Mouse (Mus musculus): Measurements from ENCODE around the gene Pbsn. TPM values are rescaled to one million over a fixed set of nuclear protein-coding genes. Genes with fewer than 3 reads are reported as not detected.
"Not testable (repeated sequence)": the region's sequence is repeated elsewhere in the genome, so short reads cannot be mapped to it uniquely, and the experiment has no call there.

Gene Pbsn
- not detected in 2 replicates for polyA plus RNA-seq (2012; rRNA removed)

DNA sequence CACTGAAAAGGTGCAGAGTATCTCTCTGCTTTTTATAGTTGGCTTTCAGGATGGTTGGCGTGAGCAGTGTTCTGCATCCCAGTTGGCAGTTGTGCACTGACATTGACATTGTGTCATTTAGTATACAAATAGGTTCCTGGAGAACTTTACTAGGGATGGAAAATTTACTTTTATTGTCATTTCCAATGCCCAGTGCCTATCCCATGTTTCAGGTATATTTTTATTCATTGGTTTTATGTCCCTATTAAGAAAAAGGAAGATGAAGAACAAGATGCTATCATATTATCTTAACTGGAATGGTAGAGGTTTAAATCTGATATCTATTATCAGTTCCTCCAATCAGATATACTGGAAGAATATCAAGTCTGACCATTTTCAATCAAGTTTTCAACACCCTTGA, at the start of gene Pbsn:
Gene Pbsn (minus strand): TSS at position 101 of the 400 bp plus-strand sequence.
- WGBS, result 74% methylated on average over 1 of the region's 1 CpGs
- Histone ChIP-seq H3K4me1 (ENCODE audit: control insufficient read depth, insufficient read depth, low read length) (no peaks in the 10 kb centered on the region), H3K4me3 (replicated peaks; ENCODE audit: insufficient read depth, low read depth, low read length) (no peak within 1 kb of the TSS), H3K27me3 (ENCODE audit: control insufficient read depth, insufficient read depth, low read length) (no peaks in the 10 kb centered on the region), H3K27ac (ENCODE audit: insufficient read depth, low read length) (no peak within 1 kb of the TSS)
- no peak for TF ChIP-seq CTCF (IDR thresholded peaks at IDR 0.05; ENCODE audit: borderline replicate concordance, insufficient read depth, low read depth, low read length)
- TF ChIP-seq POLR2A (IDR thresholded peaks at IDR 0.05; ENCODE audit: borderline replicate concordance, insufficient read depth, low read length), result no peak
- no peak for DNase-seq

DNA sequence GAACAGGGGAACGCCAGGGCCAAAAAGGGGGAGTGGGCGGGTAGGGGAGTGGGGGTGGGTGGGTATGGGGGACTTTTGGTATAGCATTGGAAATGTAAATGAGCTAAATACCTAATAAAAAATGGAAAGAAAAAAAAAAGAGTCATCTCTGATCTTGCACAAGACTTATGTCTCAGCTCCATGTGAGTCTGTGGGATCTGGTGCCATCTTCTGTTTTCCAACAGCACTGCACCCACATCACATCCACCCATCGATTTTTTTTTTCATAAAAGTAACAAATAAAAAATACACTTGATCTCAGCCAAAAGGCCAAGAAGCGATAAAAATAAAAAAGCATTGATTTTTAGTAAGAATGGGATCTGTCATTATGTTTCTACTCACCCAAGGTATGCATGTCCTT, 26.6 kb upstream of the Pbsn start:
- 29% methylated on average over 2 of the region's 4 CpGs for WGBS
- DNase-seq; H3K4me3 ChIP-seq (replicated peaks; ENCODE audit: insufficient read depth, low read depth, low read length); H3K4me1 ChIP-seq (ENCODE audit: control insufficient read depth, insufficient read depth, low read length); H3K27ac ChIP-seq (ENCODE audit: insufficient read depth, low read length); H3K27me3 ChIP-seq (ENCODE audit: control insufficient read depth, insufficient read depth, low read length): not testable (repeated sequence)

DNA sequence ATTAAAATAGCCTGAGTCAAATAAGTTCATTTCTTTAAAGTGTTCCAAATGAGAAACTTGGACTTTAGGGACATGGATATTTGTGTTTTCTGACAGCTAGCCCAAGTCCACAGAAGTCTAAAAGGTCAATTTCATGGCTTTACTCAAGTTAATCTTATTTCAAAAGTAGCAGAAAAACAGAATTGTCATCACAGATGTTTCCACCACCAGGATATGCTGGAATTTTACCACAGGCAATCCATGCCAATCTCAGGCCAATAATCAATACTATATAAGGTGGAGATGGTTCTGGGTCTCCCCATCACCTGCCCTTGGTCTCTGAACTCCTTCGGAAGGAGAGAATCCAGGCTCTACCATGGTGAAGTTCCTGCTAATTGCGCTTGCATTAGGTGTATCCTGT, 11.0 kb upstream of the Pbsn start, which contains the start of gene Gm14744:
Gene Gm14744 (plus strand): TSS at position 301 of the 400 bp plus-strand sequence.
- not testable (repeated sequence) for DNase-seq; H3K4me1 ChIP-seq (ENCODE audit: control insufficient read depth, insufficient read depth, low read length); H3K27me3 ChIP-seq (ENCODE audit: control insufficient read depth, insufficient read depth, low read length); H3K27ac ChIP-seq (ENCODE audit: insufficient read depth, low read length); H3K4me3 ChIP-seq (replicated peaks; ENCODE audit: insufficient read depth, low read depth, low read length)
- 93% methylated on average over 2 of the region's 2 CpGs for WGBS

DNA sequence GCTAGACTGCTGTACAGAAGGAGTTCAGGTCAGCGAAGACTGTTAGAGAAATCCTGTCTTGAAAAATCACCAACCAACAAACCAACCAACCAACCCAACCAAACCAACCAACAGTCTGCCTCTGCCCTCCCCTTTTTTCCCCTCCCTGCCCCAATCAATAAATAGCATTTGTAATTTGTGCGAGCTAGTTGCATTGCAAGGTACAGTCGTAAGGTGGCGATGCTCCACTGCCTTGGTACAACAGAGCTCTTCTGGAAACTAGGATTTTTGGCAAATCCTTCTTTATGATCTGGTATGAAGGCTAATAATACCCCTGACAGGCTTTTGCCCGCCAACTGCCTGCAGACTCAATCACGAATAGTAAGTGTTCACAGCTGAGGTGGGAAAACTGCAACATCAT, 41.4 kb downstream of the Pbsn start:
- WGBS, result 36% methylated on average over 6 of the region's 6 CpGs
- Histone ChIP-seq H3K27me3 (ENCODE audit: control insufficient read depth, insufficient read depth, low read length) (no peaks in the 10 kb centered on the region), H3K27ac (ENCODE audit: insufficient read depth, low read length) (no peak overlapping the region), H3K4me1 (ENCODE audit: control insufficient read depth, insufficient read depth, low read length) (no peaks in the 10 kb centered on the region), H3K4me3 (replicated peaks; ENCODE audit: insufficient read depth, low read depth, low read length) (no peak overlapping the region)
- peak; percentile 12 to 23 for DNase-seq
- no peak for TF ChIP-seq POLR2A (IDR thresholded peaks at IDR 0.05; ENCODE audit: borderline replicate concordance, insufficient read depth, low read length)
- TF ChIP-seq CTCF (IDR thresholded peaks at IDR 0.05; ENCODE audit: borderline replicate concordance, insufficient read depth, low read depth, low read length), result 0 out of 2 replicates have a peak, but pooled peaks have one; percentile 14

DNA sequence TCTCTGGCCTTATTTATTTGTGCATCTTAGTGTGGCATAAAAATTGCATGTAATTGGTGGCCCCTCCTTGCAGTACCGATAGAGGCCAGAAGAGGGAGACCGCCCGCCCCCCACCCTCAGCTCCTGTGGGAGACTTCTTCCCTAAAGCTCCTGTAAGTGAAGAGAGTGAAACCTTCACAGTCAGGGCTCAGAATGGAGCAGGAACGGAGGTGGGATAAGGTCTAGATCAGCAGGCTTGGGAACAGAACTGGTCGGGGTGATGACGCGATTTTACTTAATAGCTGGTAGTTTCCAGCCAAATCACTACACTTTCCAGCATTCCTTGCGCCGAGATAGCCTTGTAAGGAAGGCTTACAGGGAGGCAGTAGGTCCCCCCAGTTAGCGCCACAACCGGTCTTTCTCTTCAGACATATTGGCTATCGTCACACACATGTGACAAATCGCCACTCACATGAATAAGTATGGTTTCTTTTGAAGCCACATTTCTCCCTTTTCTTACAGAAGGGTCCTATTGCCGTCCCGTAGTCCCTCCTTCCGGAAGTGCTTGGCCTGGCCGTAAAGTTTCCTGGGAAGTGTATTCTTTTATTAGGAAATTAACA, 42.7 kb downstream of the Pbsn start:
- TF ChIP-seq CTCF (IDR thresholded peaks at IDR 0.05; ENCODE audit: borderline replicate concordance, insufficient read depth, low read depth, low read length) (peak; percentile 56), POLR2A (IDR thresholded peaks at IDR 0.05; ENCODE audit: borderline replicate concordance, insufficient read depth, low read length) (no peak)
- 0 out of 2 replicates have a peak overlapping the region, but pooled peaks have one; percentile 55 for H3K27ac ChIP-seq (ENCODE audit: insufficient read depth, low read length)
- no peaks in the 10 kb centered on the region for H3K27me3 ChIP-seq (ENCODE audit: control insufficient read depth, insufficient read depth, low read length)
- 10% methylated on average over 17 of the region's 17 CpGs for WGBS
- no peaks in the 10 kb centered on the region for H3K4me1 ChIP-seq (ENCODE audit: control insufficient read depth, insufficient read depth, low read length)
- DNase-seq, result peak; percentile 54 to 80
- H3K4me3 ChIP-seq (replicated peaks; ENCODE audit: insufficient read depth, low read depth, low read length), result peak overlapping the region; percentile 97

GRCm38 (mm10) chrX:77808602-77809001, 44.8 kb downstream of the Pbsn start:
- Histone ChIP-seq H3K27ac (ENCODE audit: insufficient read depth, low read length) (no peak overlapping the region), H3K4me1 (ENCODE audit: control insufficient read depth, insufficient read depth, low read length) (no peaks in the 10 kb centered on the region), H3K4me3 (replicated peaks; ENCODE audit: insufficient read depth, low read depth, low read length) (no peak overlapping the region), H3K27me3 (ENCODE audit: control insufficient read depth, insufficient read depth, low read length) (no peaks in the 10 kb centered on the region)
- TF ChIP-seq POLR2A (IDR thresholded peaks at IDR 0.05; ENCODE audit: borderline replicate concordance, insufficient read depth, low read length) (no peak), CTCF (IDR thresholded peaks at IDR 0.05; ENCODE audit: borderline replicate concordance, insufficient read depth, low read depth, low read length) (peak; percentile 46; the same call in 1 of the 2 replicates)
- DNase-seq, result peak in 1 of 2 experiments; percentile 31
- WGBS, result 18% methylated on average over 2 of the region's 2 CpGs

DNA sequence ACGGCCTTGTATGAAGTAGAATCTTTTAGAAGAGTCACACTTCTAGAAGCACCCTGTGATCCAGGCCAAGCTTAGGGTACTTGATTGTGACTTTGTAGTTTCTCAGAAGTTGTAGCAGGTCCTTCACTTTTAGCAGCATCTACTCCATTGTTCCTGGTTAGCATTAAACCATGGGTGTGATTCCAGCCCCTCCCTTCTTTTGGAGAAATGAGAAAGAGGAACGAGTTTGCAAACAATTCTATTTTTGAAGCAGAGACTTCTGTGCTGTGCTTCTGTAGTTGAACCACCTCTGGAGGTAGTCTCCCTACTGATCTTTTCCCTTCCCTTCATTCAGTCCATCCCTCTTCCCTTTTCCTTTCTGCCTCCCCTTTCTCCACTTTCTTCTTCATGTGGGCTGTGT, 51.1 kb downstream of the Pbsn start:
- WGBS, result 83% methylated on average over 2 of the region's 2 CpGs
- TF ChIP-seq CTCF (IDR thresholded peaks at IDR 0.05; ENCODE audit: borderline replicate concordance, insufficient read depth, low read depth, low read length) (no peak), POLR2A (IDR thresholded peaks at IDR 0.05; ENCODE audit: borderline replicate concordance, insufficient read depth, low read length) (no peak)
- Histone ChIP-seq H3K4me1 (ENCODE audit: control insufficient read depth, insufficient read depth, low read length) (no peaks in the 10 kb centered on the region), H3K27me3 (ENCODE audit: control insufficient read depth, insufficient read depth, low read length) (no peaks in the 10 kb centered on the region), H3K27ac (ENCODE audit: insufficient read depth, low read length) (no peak overlapping the region), H3K4me3 (replicated peaks; ENCODE audit: insufficient read depth, low read depth, low read length) (no peak overlapping the region)
- DNase-seq, result no peak

GRCm38 (mm10) chrX:77801543-77801942, 51.9 kb downstream of the Pbsn start:
- TF ChIP-seq POLR2A (IDR thresholded peaks at IDR 0.05; ENCODE audit: borderline replicate concordance, insufficient read depth, low read length), result no peak
- TF ChIP-seq CTCF (IDR thresholded peaks at IDR 0.05; ENCODE audit: borderline replicate concordance, insufficient read depth, low read depth, low read length), result no peak

More at GRCm38 (mm10) chrX:77801543-77801942, 51.9 kb downstream of the Pbsn start:
- Histone ChIP-seq H3K4me3 (replicated peaks; ENCODE audit: insufficient read depth, low read depth, low read length) (no peak overlapping the region), H3K27ac (ENCODE audit: insufficient read depth, low read length) (no peak overlapping the region), H3K4me1 (ENCODE audit: control insufficient read depth, insufficient read depth, low read length) (no peaks in the 10 kb centered on the region), H3K27me3 (ENCODE audit: control insufficient read depth, insufficient read depth, low read length) (no peaks in the 10 kb centered on the region)
- DNase-seq, result no peak
- WGBS, result 61% methylated on average over 1 of the region's 1 CpGs

All from cerebellum, adult 2 months (tissue).